Mouse (Mus musculus): ENCODE results near the gene Cma2. TPM values are rescaled to one million over a fixed set of nuclear protein-coding genes. Genes with fewer than 3 reads are reported as not detected.

The Cma2 gene
- polyA plus RNA-seq (2012; rRNA removed): not detected in 2 replicates

- no peak for TF ChIP-seq POLR2A (IDR thresholded peaks at IDR 0.05; ENCODE audit: borderline replicate concordance, extremely low read depth, insufficient read depth, insufficient read length, poor library complexity, severe bottlenecking)
- TF ChIP-seq CTCF (IDR thresholded peaks at IDR 0.05; ENCODE audit: borderline replicate concordance, extremely low read depth, insufficient read depth, insufficient read length): no peak
- no peak for DNase-seq (ENCODE audit: low read depth)
Measured at GRCm38 (mm10) chr14:55950346-55951030, at the start of gene Cma2. TSS of gene Cma2 (plus strand) at chr14:55950980.

GRCm38 (mm10) chr14:55905518-55905917, 45.3 kb upstream of the Cma2 start:
- no peak for DNase-seq (ENCODE audit: low read depth)
- TF ChIP-seq POLR2A (IDR thresholded peaks at IDR 0.05; ENCODE audit: borderline replicate concordance, extremely low read depth, insufficient read depth, insufficient read length, poor library complexity, severe bottlenecking) (no peak), CTCF (IDR thresholded peaks at IDR 0.05; ENCODE audit: borderline replicate concordance, extremely low read depth, insufficient read depth, insufficient read length) (peak; percentile 40; the same call in 1 of the 2 replicates)

GRCm38 (mm10) chr14:55913406-55913805, 37.4 kb upstream of the Cma2 start:
- no peak for TF ChIP-seq CTCF (IDR thresholded peaks at IDR 0.05; ENCODE audit: borderline replicate concordance, extremely low read depth, insufficient read depth, insufficient read length)
- TF ChIP-seq POLR2A (IDR thresholded peaks at IDR 0.05; ENCODE audit: borderline replicate concordance, extremely low read depth, insufficient read depth, insufficient read length, poor library complexity, severe bottlenecking): no peak
- DNase-seq (ENCODE audit: low read depth): no peak

- DNase-seq (ENCODE audit: low read depth): peak; percentile 96
- TF ChIP-seq POLR2A (IDR thresholded peaks at IDR 0.05; ENCODE audit: borderline replicate concordance, extremely low read depth, insufficient read depth, insufficient read length, poor library complexity, severe bottlenecking) (no peak), CTCF (IDR thresholded peaks at IDR 0.05; ENCODE audit: borderline replicate concordance, extremely low read depth, insufficient read depth, insufficient read length) (peak; percentile 82; the same call in 1 of the 2 replicates)
Measured at GRCm38 (mm10) chr14:55918240-55919082, 32.3 kb upstream of the Cma2 start.

- DNase-seq (ENCODE audit: low read depth): no peak
- TF ChIP-seq POLR2A (IDR thresholded peaks at IDR 0.05; ENCODE audit: borderline replicate concordance, extremely low read depth, insufficient read depth, insufficient read length, poor library complexity, severe bottlenecking) (no peak), CTCF (IDR thresholded peaks at IDR 0.05; ENCODE audit: borderline replicate concordance, extremely low read depth, insufficient read depth, insufficient read length) (no peak)
Measured at GRCm38 (mm10) chr14:55922475-55923232, 28.1 kb upstream of the Cma2 start.

GRCm38 (mm10) chr14:55926847-55927246, 23.9 kb upstream of the Cma2 start:
- no peak for DNase-seq (ENCODE audit: low read depth)
- TF ChIP-seq POLR2A (IDR thresholded peaks at IDR 0.05; ENCODE audit: borderline replicate concordance, extremely low read depth, insufficient read depth, insufficient read length, poor library complexity, severe bottlenecking): no peak
- no peak for TF ChIP-seq CTCF (IDR thresholded peaks at IDR 0.05; ENCODE audit: borderline replicate concordance, extremely low read depth, insufficient read depth, insufficient read length)

GRCm38 (mm10) chr14:55929263-55929997, 21.4 kb upstream of the Cma2 start:
- DNase-seq (ENCODE audit: low read depth): no peak
- TF ChIP-seq POLR2A (IDR thresholded peaks at IDR 0.05; ENCODE audit: borderline replicate concordance, extremely low read depth, insufficient read depth, insufficient read length, poor library complexity, severe bottlenecking) (no peak), CTCF (IDR thresholded peaks at IDR 0.05; ENCODE audit: borderline replicate concordance, extremely low read depth, insufficient read depth, insufficient read length) (no peak)

GRCm38 (mm10) chr14:55933586-55933985, 17.2 kb upstream of the Cma2 start:
- no peak for TF ChIP-seq CTCF (IDR thresholded peaks at IDR 0.05; ENCODE audit: borderline replicate concordance, extremely low read depth, insufficient read depth, insufficient read length)
- no peak for TF ChIP-seq POLR2A (IDR thresholded peaks at IDR 0.05; ENCODE audit: borderline replicate concordance, extremely low read depth, insufficient read depth, insufficient read length, poor library complexity, severe bottlenecking)
- peak; percentile 26 for DNase-seq (ENCODE audit: low read depth)

GRCm38 (mm10) chr14:55940070-55940800, 10.5 kb upstream of the Cma2 start:
- DNase-seq (ENCODE audit: low read depth): peak; percentile 10
- TF ChIP-seq POLR2A (IDR thresholded peaks at IDR 0.05; ENCODE audit: borderline replicate concordance, extremely low read depth, insufficient read depth, insufficient read length, poor library complexity, severe bottlenecking) (no peak), CTCF (IDR thresholded peaks at IDR 0.05; ENCODE audit: borderline replicate concordance, extremely low read depth, insufficient read depth, insufficient read length) (peak; percentile 28; the same call in 1 of the 2 replicates)

GRCm38 (mm10) chr14:55943601-55944000, 7.2 kb upstream of the Cma2 start:
- no peak for DNase-seq (ENCODE audit: low read depth)
- TF ChIP-seq CTCF (IDR thresholded peaks at IDR 0.05; ENCODE audit: borderline replicate concordance, extremely low read depth, insufficient read depth, insufficient read length) (no peak), POLR2A (IDR thresholded peaks at IDR 0.05; ENCODE audit: borderline replicate concordance, extremely low read depth, insufficient read depth, insufficient read length, poor library complexity, severe bottlenecking) (no peak)
